ENCODE assay signal across 22 mouse cellular contexts in the genomic region with DNA sequence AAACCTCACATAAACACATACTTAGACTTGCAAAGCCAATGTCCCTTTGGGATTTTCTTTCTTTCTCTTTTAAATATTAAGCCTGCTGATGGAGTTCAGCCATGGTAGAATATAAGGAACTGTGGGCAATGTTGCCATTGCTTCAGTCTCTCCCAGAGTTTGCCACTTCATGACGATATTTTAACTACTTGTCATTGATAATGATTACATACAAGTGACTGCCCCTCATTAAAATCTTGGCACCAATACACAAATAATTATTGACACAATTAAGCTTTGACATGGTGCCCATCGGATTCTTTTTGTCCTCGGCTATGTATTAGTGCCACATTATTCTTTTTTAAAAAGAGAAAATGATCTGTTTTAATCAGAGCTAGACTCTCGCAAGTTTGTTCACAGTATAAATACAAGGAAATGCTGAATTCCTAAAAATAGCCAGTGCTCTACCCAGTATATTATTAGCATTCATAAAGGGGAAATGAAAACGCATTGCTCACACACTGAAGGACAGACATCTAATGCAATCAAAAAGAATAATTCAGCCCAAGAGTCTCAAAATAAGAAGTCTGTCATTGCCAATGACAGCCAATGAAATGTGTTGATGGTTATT.
"Had no signal": no experiment of that assay in that cellular context is flagged by ENCODE, and none has a peak within 500 bp of the region (broad histone marks: within the 10 kb centered on the region; RNA-seq: fewer than 3 reads in every experiment).

No protein-coding gene starts in this region.

- H3K9me3 ChIP-seq: limb, embryonic 10.5 days; limb, embryonic 13.5 days; megakaryocyte, embryonic 14.5 days; midbrain, embryonic 10.5 days; neural tube, embryonic 12.5 days; neural tube, embryonic 15.5 days had no signal

- H3K4me1 ChIP-seq: limb, embryonic 10.5 days; limb, embryonic 13.5 days; megakaryocyte, embryonic 14.5 days; midbrain, embryonic 10.5 days; neural tube, embryonic 12.5 days; neural tube, embryonic 15.5 days had no signal

- ATAC-seq: liver, postnatal 0 days; lung, postnatal 0 days had no signal

- H3K36me3 ChIP-seq: limb, embryonic 10.5 days; limb, embryonic 13.5 days; midbrain, embryonic 10.5 days; neural tube, embryonic 12.5 days; neural tube, embryonic 15.5 days had no signal

- H3K4me2 ChIP-seq: limb, embryonic 13.5 days; liver, embryonic 11.5 days; lung, embryonic 14.5 days; neural tube, embryonic 12.5 days; neural tube, embryonic 15.5 days had no signal

- H3K4me3 ChIP-seq: limb, embryonic 10.5 days; limb, embryonic 13.5 days; megakaryocyte, embryonic 14.5 days; midbrain, embryonic 10.5 days; neural tube, embryonic 12.5 days; neural tube, embryonic 15.5 days had no signal

- H3K27me3 ChIP-seq: limb, embryonic 13.5 days; megakaryocyte, embryonic 14.5 days; neural tube, embryonic 12.5 days; neural tube, embryonic 15.5 days had no signal

- H3K27ac ChIP-seq: limb, embryonic 10.5 days; limb, embryonic 13.5 days; liver, embryonic 14.5 days; midbrain, embryonic 10.5 days; neural tube, embryonic 12.5 days; neural tube, embryonic 15.5 days; stomach, postnatal 0 days had no signal

- DNase-seq: kidney, adult 18-20 months; kidney, adult 9 months; kidney, postnatal 14 days; kidney, postnatal 4 days; liver, postnatal 0 days; lung, embryonic 14.5 days; midbrain, embryonic 14.5 days; right cerebral cortex, adult 18-20 months; right cerebral cortex, postnatal 14 days; right cerebral cortex, postnatal 4 days; thymus, adult 2 months; thymus, postnatal 25 days had no signal

- H3K9ac ChIP-seq: limb, embryonic 13.5 days; liver, embryonic 14.5 days; liver, postnatal 0 days; lung, embryonic 14.5 days; neural tube, embryonic 12.5 days; neural tube, embryonic 15.5 days had no signal
